Mouse (Mus musculus) small intestine, adult 2 months (tissue): ENCODE data around the gene Gfod2.

Experiments used
- CTCF ChIP-seq: fragments of 200-500 bp; IDR thresholded peaks from 2 replicates; pipeline ENCODE4 v1.5.1; 2012; ENCODE audit warnings: low read depth, mild to moderate bottlenecking, control low read depth, inconsistent platforms, low read length, moderate library complexity, mixed read lengths; ENCODE audit not compliant: insufficient replicate concordance, insufficient read length; ENCODE audit errors: extremely low read depth
- POLR2A ChIP-seq: fragments of 200-500 bp; IDR thresholded peaks from 2 replicates; pipeline ENCODE4 v1.6.1; 2012; ENCODE audit warnings: low read depth, mild to moderate bottlenecking, control low read depth, inconsistent platforms, low read length, moderate library complexity

DNA sequence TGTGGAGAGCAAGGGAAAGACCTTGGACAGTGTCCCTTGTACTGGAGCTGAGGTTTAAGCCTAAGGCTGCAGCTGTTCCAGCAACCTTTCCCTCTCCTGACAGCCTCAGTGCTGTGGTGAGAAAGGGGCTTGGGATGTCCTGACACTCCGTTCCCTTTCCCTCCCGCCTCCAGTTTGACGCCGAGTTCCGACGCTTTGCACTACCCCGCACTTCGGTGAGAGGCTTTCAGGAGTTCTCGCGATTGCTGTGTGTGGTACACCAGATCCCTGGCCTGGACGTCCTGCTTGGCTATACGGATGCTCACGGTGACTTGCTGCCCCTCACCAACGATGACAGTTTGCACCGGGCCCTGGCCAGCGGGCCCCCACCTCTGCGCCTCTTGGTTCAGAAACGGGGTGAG lies 56.5 kb downstream of the Gfod2 start:
- TF ChIP-seq CTCF (no peak), POLR2A (no peak)
